Mouse (Mus musculus) heart, postnatal 0 days (tissue): Measurements from ENCODE around the gene Gm3336. TPM values are rescaled to one million over a fixed set of nuclear protein-coding genes. Genes with fewer than 3 reads are reported as not detected.

Experiments used
- ATAC-seq: fragments of 200-750 bp; cut with Nextera tagmentation; 2 replicates; pipeline ENCODE4 v1.8.0; 2017; ENCODE audit warnings: low read depth, moderate number of reproducible peaks, moderate library complexity; ENCODE audit not compliant: insufficient read depth
- DNase-seq: peaks from one replicate; pipeline ENCODE4 v3.0.0-alpha.2; 2016; ENCODE audit warnings: low spot score
- H3K27ac ChIP-seq: fragments of 300-500 bp; sonication (generic); 2 replicates; pipeline ENCODE4 v1.5.1; 2014; ENCODE audit warnings: low read depth, mild to moderate bottlenecking
- H3K27me3 ChIP-seq: fragments of 300-500 bp; sonication (generic); 2 replicates; pipeline ENCODE4 v1.6.1; 2014; ENCODE audit warnings: low read length, mixed read lengths; ENCODE audit not compliant: control insufficient read depth, insufficient read depth
- H3K36me3 ChIP-seq: fragments of 300-500 bp; sonication (generic); replicated peaks from 2 replicates; pipeline ENCODE4 v1.6.1; 2014; ENCODE audit warnings: low read length, mixed read lengths; ENCODE audit not compliant: control insufficient read depth, insufficient read depth
- H3K4me1 ChIP-seq: fragments of 300-500 bp; sonication (generic); 2 replicates; pipeline ENCODE4 v1.6.1; 2014; ENCODE audit warnings: antibody characterized with exemption; ENCODE audit not compliant: control insufficient read depth, insufficient read depth
- H3K4me2 ChIP-seq: fragments of 300-500 bp; sonication (generic); 2 replicates; pipeline ENCODE4 v1.6.1; 2014; ENCODE audit warnings: low read depth, mild to moderate bottlenecking, low read length, moderate library complexity
- H3K4me3 ChIP-seq: fragments of 300-500 bp; sonication (generic); 2 replicates; pipeline ENCODE4 v1.5.1; 2014; ENCODE audit warnings: low read depth, low read length
- H3K9ac ChIP-seq: fragments of 300-500 bp; sonication (generic); replicated peaks from 2 replicates; pipeline ENCODE4 v1.6.1; 2014; ENCODE audit warnings: low read depth, low read length, mixed read lengths
- H3K9me3 ChIP-seq: fragments of 300-500 bp; sonication (generic); replicated peaks from 2 replicates; pipeline ENCODE4 v1.6.1; 2016; ENCODE audit warnings: low read length; ENCODE audit not compliant: control insufficient read depth
- CTCF ChIP-seq: IDR thresholded peaks from 2 replicates; pipeline ENCODE4 v1.5.1; 2016; ENCODE audit warnings: antibody characterized with exemption, control low read depth, low read depth
- EP300 ChIP-seq: IDR thresholded peaks from 2 replicates; pipeline ENCODE4 v1.6.1; 2016; ENCODE audit warnings: antibody characterized with exemption, low read depth
- WGBS: fragments of 180-500 bp; shearing (Covaris S2); extraction: QIAGEN DNeasy Blood & Tissue Kit; methylation state at CpG from one replicate; pipeline ENCODE4 v1.1.7; 2014; 5-methylcytosine and 5-hydroxymethylcytosine counted together
- polyA plus RNA-seq: library from polyadenylated mRNA; unstranded; fragments of >200 nt; fragmentation: Nextera tagmentation; extraction: Ambion mirVana; gene quantifications from 2 replicates; pipeline ENCODE4 v1.2.1, GENCODE M21; 2015
- total RNA-seq: library from RNA; depleted of rRNA; stranded (reverse); fragments of >200 nt; gene quantifications from 2 replicates; pipeline ENCODE4 v1.2.3, GENCODE M21; 2014; ENCODE audit warnings: low replicate concordance

Gm3336 gene
- total and polyA plus RNA-seq, 2 experiments from 2014 or later, result not detected

GRCm38 (mm10) chr8:70696019-70696885 is 22.1 kb upstream of the Gm3336 start:
- Histone ChIP-seq H3K4me2 (peak overlapping the region; percentile 53), H3K4me3 (peak overlapping the region; percentile 18; the same call in 1 of the 2 replicates), H3K9ac (peak overlapping the region; percentile 43), H3K9me3 (no peaks in the 10 kb centered on the region), H3K4me1 (peaks cover 42% of the 10 kb centered on the region), H3K27ac (peak overlapping the region; percentile 91), H3K36me3 (no peaks in the 10 kb centered on the region), H3K27me3 (no peaks in the 10 kb centered on the region)
- ATAC-seq, result peak; percentile 22
- TF ChIP-seq EP300 (peak; percentile 92), CTCF (no peak)
- peak; percentile 92 for DNase-seq
- 3% methylated on average over 31 of the region's 31 CpGs for WGBS

- H3K9ac ChIP-seq, result peak overlapping the region; percentile 43
- no peaks in the 10 kb centered on the region for H3K36me3 ChIP-seq
- H3K27ac ChIP-seq, result peak overlapping the region; percentile 91
- no peaks in the 10 kb centered on the region for H3K9me3 ChIP-seq
- H3K4me1 ChIP-seq, result peaks cover 40% of the 10 kb centered on the region
- TF ChIP-seq CTCF (no peak), EP300 (no peak)
- ATAC-seq (no peak), DNase-seq (no peak)
- no peaks in the 10 kb centered on the region for H3K27me3 ChIP-seq
- peak overlapping the region; percentile 18; the same call in 1 of the 2 replicates for H3K4me3 ChIP-seq
- peak overlapping the region; percentile 53 for H3K4me2 ChIP-seq
- WGBS, result 40% methylated on average over 4 of the region's 4 CpGs
These were observed 21.4 kb upstream of the Gm3336 start for GRCm38 (mm10) chr8:70696946-70697345.

GRCm38 (mm10) chr8:70697366-70698250 is 20.7 kb upstream of the Gm3336 start:
- Histone ChIP-seq H3K9me3 (no peaks in the 10 kb centered on the region), H3K4me2 (peak overlapping the region; percentile 70), H3K4me3 (peak overlapping the region; percentile 93; the same call in 1 of the 2 replicates), H3K27me3 (no peaks in the 10 kb centered on the region), H3K36me3 (no peaks in the 10 kb centered on the region), H3K27ac (peak overlapping the region; percentile 91), H3K9ac (peak overlapping the region; percentile 62; the same call in 1 of the 2 replicates), H3K4me1 (peaks cover 41% of the 10 kb centered on the region)
- DNase-seq (no peak), ATAC-seq (no peak)
- WGBS, result 63% methylated on average over 12 of the region's 12 CpGs
- TF ChIP-seq EP300 (no peak), CTCF (no peak)

GRCm38 (mm10) chr8:70698310-70699109 is 19.8 kb upstream of the Gm3336 start, which contains the start of gene Jund:
Jund (plus strand) TSS chr8:70698949.
- Histone ChIP-seq H3K4me1 (peaks cover 43% of the 10 kb centered on the region), H3K27ac (peak within 1 kb of the TSS; percentile 99), H3K27me3 (no peaks in the 10 kb centered on the region), H3K9me3 (no peaks in the 10 kb centered on the region), H3K9ac (peak within 1 kb of the TSS; percentile 100), H3K4me3 (peak within 1 kb of the TSS; percentile 93), H3K36me3 (no peaks in the 10 kb centered on the region), H3K4me2 (peak within 1 kb of the TSS; percentile 70)
- under 1% methylated on average over 64 of the region's 69 CpGs for WGBS
- TF ChIP-seq CTCF (0 out of 2 replicates have a peak, but pooled peaks have one; percentile 6), EP300 (peak; percentile 92)
- DNase-seq (peak; percentile 97), ATAC-seq (peak; percentile 84)
